Mouse (Mus musculus) urinary bladder, postnatal 14 days (tissue): ENCODE results near the gene Gtf2a1l.

Experiments
- DNase-seq: peaks from one replicate; pipeline ENCODE4 v3.0.0; 2021; ENCODE audit warnings: low spot score

Gtf2a1l gene

GRCm38 (mm10) chr17:88653375-88653769, 15.1 kb upstream of the Gtf2a1l start:
- no peak for DNase-seq

GRCm38 (mm10) chr17:88658510-88658909, 9.9 kb upstream of the Gtf2a1l start:
- DNase-seq, result no peak

- no peak for DNase-seq
Measured at GRCm38 (mm10) chr17:88666076-88666475, 2.4 kb upstream of the Gtf2a1l start.

- no peak for DNase-seq
Measured at GRCm38 (mm10) chr17:88669921-88670320, 1.5 kb downstream of the Gtf2a1l start.

GRCm38 (mm10) chr17:88670800-88671199, 2.3 kb downstream of the Gtf2a1l start:
- no peak for DNase-seq

GRCm38 (mm10) chr17:88675310-88676309, 7.2 kb downstream of the Gtf2a1l start:
- DNase-seq, result no peak

GRCm38 (mm10) chr17:88688226-88688625, 19.8 kb downstream of the Gtf2a1l start:
- DNase-seq, result no peak

- no peak for DNase-seq
Measured at GRCm38 (mm10) chr17:88696656-88697333, 28.3 kb downstream of the Gtf2a1l start.

- no peak for DNase-seq
Measured at GRCm38 (mm10) chr17:88700901-88701300, 32.4 kb downstream of the Gtf2a1l start.

- DNase-seq, result no peak
Measured at GRCm38 (mm10) chr17:88702345-88702744, 33.9 kb downstream of the Gtf2a1l start.

GRCm38 (mm10) chr17:88703112-88703511, 34.7 kb downstream of the Gtf2a1l start:
- DNase-seq, result no peak

- no peak for DNase-seq
Measured at GRCm38 (mm10) chr17:88706231-88706649, 37.8 kb downstream of the Gtf2a1l start.

GRCm38 (mm10) chr17:88749646-88750045, 81.2 kb downstream of the Gtf2a1l start:
- DNase-seq, result no peak

GRCm38 (mm10) chr17:88752827-88753471, 84.5 kb downstream of the Gtf2a1l start:
- DNase-seq, result peak; percentile 20

GRCm38 (mm10) chr17:88753472-88753857, 85.0 kb downstream of the Gtf2a1l start:
- DNase-seq, result no peak

GRCm38 (mm10) chr17:88755776-88756175, 87.3 kb downstream of the Gtf2a1l start:
- no peak for DNase-seq

- no peak for DNase-seq
Measured at GRCm38 (mm10) chr17:88758003-88758437, 89.6 kb downstream of the Gtf2a1l start.

GRCm38 (mm10) chr17:88763396-88764135, 95.1 kb downstream of the Gtf2a1l start:
- DNase-seq, result no peak

- DNase-seq, result no peak
Measured at GRCm38 (mm10) chr17:88764136-88764485, 95.7 kb downstream of the Gtf2a1l start.
